Mouse (Mus musculus) MEL (cell line): Measurements from ENCODE around the gene Treml2. TPM values are rescaled to one million over a fixed set of nuclear protein-coding genes. Genes with fewer than 3 reads are reported as not detected.

ENCODE experiments used
- DNase-seq: peaks from one replicate; pipeline ENCODE4 v3.0.0; 2011; ENCODE audit warnings: low read depth, low spot score
- H3K27ac ChIP-seq: 2 replicates; pipeline ENCODE4 v1.5.1; 2012; ENCODE audit warnings: low read depth, mild to moderate bottlenecking, control low read depth, low read length, moderate library complexity; ENCODE audit not compliant: control insufficient read depth
- H3K27me3 ChIP-seq, 2 experiments: fragments of 150-350 bp in 1 of 2; sonication (generic) in 1 of 2; 2 replicates each; pipeline ENCODE4 v1.6.1; 2012; ENCODE audit warnings: low read length in 2 of 2, mild to moderate bottlenecking in 2 of 2, improper control_type of control experiment in 1 of 2, moderate library complexity in 1 of 2; ENCODE audit not compliant: insufficient read depth in 2 of 2, control insufficient read depth in 1 of 2
- H3K36me3 ChIP-seq, 2 experiments: 2 replicates each; pipeline ENCODE4 v1.6.1; 2012 to 2014; ENCODE audit warnings: low read length in 2 of 2, improper control_type of control experiment in 1 of 2, inconsistent platforms in 1 of 2, mild to moderate bottlenecking in 1 of 2; ENCODE audit not compliant: insufficient read depth in 2 of 2, control insufficient read depth in 1 of 2
- H3K4me1 ChIP-seq, 2 experiments: fragments of 150-350 bp in 1 of 2; sonication (generic) in 1 of 2; 2 replicates each; pipeline ENCODE4 v1.6.1; 2012; ENCODE audit warnings: low read length in 2 of 2, improper control_type of control experiment in 1 of 2, mild to moderate bottlenecking in 1 of 2; ENCODE audit not compliant: insufficient read depth in 2 of 2, control insufficient read depth in 1 of 2
- H3K4me3 ChIP-seq, 2 experiments: fragments of 150-350 bp in 1 of 2; sonication (generic) in 1 of 2; 2 replicates each; pipeline ENCODE4 v1.5.1; 2012; ENCODE audit warnings: low read depth in 2 of 2, low read length in 2 of 2, mild to moderate bottlenecking in 2 of 2, moderate library complexity in 2 of 2, control low read depth in 1 of 2, improper control_type of control experiment in 1 of 2; ENCODE audit not compliant: control insufficient read depth in 1 of 2, insufficient read depth in 1 of 2
- H3K79me2 ChIP-seq: 2 replicates; pipeline ENCODE4 v1.6.1; 2012; ENCODE audit warnings: mild to moderate bottlenecking, low read length, moderate library complexity; ENCODE audit not compliant: control insufficient read depth, poor library complexity, insufficient read depth
- H3K9ac ChIP-seq: 2 replicates; pipeline ENCODE4 v1.6.1; 2012; ENCODE audit warnings: low read depth, mild to moderate bottlenecking, control low read depth, low read length, moderate library complexity; ENCODE audit not compliant: control insufficient read depth, poor library complexity, severe bottlenecking
- H3K9me3 ChIP-seq: fragments of 150-350 bp; sonication (generic); replicated peaks from 2 replicates; pipeline ENCODE4 v1.6.1; 2012; ENCODE audit warnings: mild to moderate bottlenecking, low read length, improper control_type of control experiment, moderate library complexity; ENCODE audit not compliant: insufficient read depth
- BHLHE40 ChIP-seq: IDR thresholded peaks from 2 replicates; pipeline ENCODE4 v1.6.1; 2012; ENCODE audit warnings: low read depth, mild to moderate bottlenecking, inconsistent platforms, low read length, improper control_type of control experiment, borderline replicate concordance
- CHD2 ChIP-seq: IDR thresholded peaks from 2 replicates; pipeline ENCODE4 v1.6.1; 2011; ENCODE audit warnings: low read length, improper control_type of control experiment
- CTCF ChIP-seq, 3 experiments: IDR thresholded peaks in 2 of 3; conservative IDR thresholded peaks in 1 of 3; 2 replicates each; pipeline ENCODE4 v1.5.1; 2011 to 2012; ENCODE audit warnings: low read length in 3 of 3, low read depth in 2 of 3, mild to moderate bottlenecking in 2 of 3, improper control_type of control experiment in 1 of 3, inconsistent platforms in 1 of 3, mixed read lengths in 1 of 3, moderate library complexity in 1 of 3; ENCODE audit not compliant: control insufficient read depth in 1 of 3, insufficient read depth in 1 of 3, poor library complexity in 1 of 3, severe bottlenecking in 1 of 3
- E2F4 ChIP-seq: IDR thresholded peaks from 2 replicates; pipeline ENCODE4 v1.6.1; 2011; ENCODE audit warnings: low read depth, low read length, improper control_type of control experiment, borderline replicate concordance
- EP300 ChIP-seq, 2 experiments: IDR thresholded peaks; 2 replicates each; pipeline ENCODE4 v1.6.1; 2011; ENCODE audit warnings: improper control_type of control experiment in 2 of 2, low read length in 2 of 2, low read depth in 1 of 2, mild to moderate bottlenecking in 1 of 2
- GABPA ChIP-seq: IDR thresholded peaks from 2 replicates; pipeline ENCODE4 v1.6.1; 2012; ENCODE audit warnings: low read depth, mild to moderate bottlenecking, inconsistent platforms, low read length, improper control_type of control experiment, moderate library complexity
- HCFC1 ChIP-seq: IDR thresholded peaks from 2 replicates; pipeline ENCODE4 v1.6.1; 2012; ENCODE audit warnings: low read depth, mild to moderate bottlenecking, inconsistent platforms, low read length, improper control_type of control experiment, moderate library complexity
- JUND ChIP-seq: IDR thresholded peaks from 2 replicates; pipeline ENCODE4 v1.6.1; 2011; ENCODE audit warnings: low read depth, mild to moderate bottlenecking, improper control_type of control experiment, low read length
- KAT2A ChIP-seq: conservative IDR thresholded peaks from 2 replicates; pipeline ENCODE4 v1.6.1; 2012; ENCODE audit warnings: low read depth, low read length, improper control_type of control experiment, inconsistent platforms
- MAFK ChIP-seq: IDR thresholded peaks from 2 replicates; pipeline ENCODE4 v1.6.1; 2011; ENCODE audit warnings: low read depth, mild to moderate bottlenecking, low read length, improper control_type of control experiment, borderline replicate concordance
- MAX ChIP-seq: IDR thresholded peaks from 2 replicates; pipeline ENCODE4 v1.6.1; 2011; ENCODE audit warnings: low read length, improper control_type of control experiment
- MAZ ChIP-seq: IDR thresholded peaks from 2 replicates; pipeline ENCODE4 v1.6.1; 2012; ENCODE audit warnings: low read depth, mild to moderate bottlenecking, inconsistent platforms, low read length, improper control_type of control experiment
- MEF2A ChIP-seq: IDR thresholded peaks from 2 replicates; pipeline ENCODE4 v1.6.1; 2014; ENCODE audit warnings: low read depth, mild to moderate bottlenecking, inconsistent platforms, low read length, improper control_type of control experiment; ENCODE audit not compliant: poor library complexity, insufficient replicate concordance, severe bottlenecking; ENCODE audit errors: extremely low read depth
- MYB ChIP-seq: IDR thresholded peaks from 2 replicates; pipeline ENCODE4 v1.6.1; 2011; ENCODE audit warnings: mild to moderate bottlenecking, low read depth, low read length, improper control_type of control experiment
- MYC ChIP-seq: IDR thresholded peaks from 2 replicates; pipeline ENCODE4 v1.6.1; 2011; ENCODE audit warnings: low read depth, mild to moderate bottlenecking, low read length, improper control_type of control experiment, moderate library complexity
- NELFE ChIP-seq: IDR thresholded peaks from 2 replicates; pipeline ENCODE4 v1.6.1; 2011; ENCODE audit warnings: low read depth, low read length, improper control_type of control experiment
- POLR2A ChIP-seq, 2 experiments: IDR thresholded peaks; 2 replicates each; pipeline ENCODE4 v1.6.1; 2011 to 2012; ENCODE audit warnings: low read length in 2 of 2, mild to moderate bottlenecking in 2 of 2, control low read depth in 1 of 2, improper control_type of control experiment in 1 of 2, low read depth in 1 of 2, moderate library complexity in 1 of 2; ENCODE audit not compliant: control insufficient read depth in 1 of 2, insufficient read depth in 1 of 2, poor library complexity in 1 of 2
- POLR2AphosphoS2 ChIP-seq: IDR thresholded peaks from 2 replicates; pipeline ENCODE4 v1.6.1; 2011; ENCODE audit warnings: low read length, improper control_type of control experiment
- POLR2AphosphoS5 ChIP-seq: IDR thresholded peaks from 2 replicates; pipeline ENCODE4 v1.6.1; 2012; ENCODE audit warnings: low read depth, borderline replicate concordance, mild to moderate bottlenecking, inconsistent platforms, low read length, moderate library complexity, mixed read lengths
- RAD21 ChIP-seq: IDR thresholded peaks from 2 replicates; pipeline ENCODE4 v1.6.1; 2011; ENCODE audit warnings: mild to moderate bottlenecking, low read depth, low read length, improper control_type of control experiment
- RCOR1 ChIP-seq: IDR thresholded peaks from 2 replicates; pipeline ENCODE4 v1.6.1; 2012; ENCODE audit warnings: low read depth, mild to moderate bottlenecking, inconsistent platforms, low read length, improper control_type of control experiment
- SIN3A ChIP-seq: IDR thresholded peaks from 2 replicates; pipeline ENCODE4 v1.6.1; 2012; ENCODE audit warnings: low read length, improper control_type of control experiment, inconsistent platforms
- SMC3 ChIP-seq: IDR thresholded peaks from 2 replicates; pipeline ENCODE4 v1.6.1; 2011; ENCODE audit warnings: low read depth, low read length, improper control_type of control experiment
- TAL1 ChIP-seq: IDR thresholded peaks from 2 replicates; pipeline ENCODE4 v1.6.1; 2012; ENCODE audit warnings: mild to moderate bottlenecking, inconsistent platforms, low read length, moderate library complexity, mixed read lengths
- TBP ChIP-seq: IDR thresholded peaks from 2 replicates; pipeline ENCODE4 v1.8.0; 2011; ENCODE audit warnings: low read depth, low read length, improper control_type of control experiment
- UBTF ChIP-seq: IDR thresholded peaks from 2 replicates; pipeline ENCODE4 v1.6.1; 2012; ENCODE audit warnings: low read depth, mild to moderate bottlenecking, inconsistent platforms, low read length, improper control_type of control experiment, moderate library complexity, borderline replicate concordance; ENCODE audit not compliant: insufficient read depth
- USF1 ChIP-seq: IDR thresholded peaks from 2 replicates; pipeline ENCODE4 v1.6.1; 2014; ENCODE audit warnings: low read depth, mild to moderate bottlenecking, inconsistent platforms, low read length, improper control_type of control experiment, moderate library complexity
- USF2 ChIP-seq, 2 experiments: IDR thresholded peaks; 2 replicates each; pipeline ENCODE4 v1.6.1; 2011 to 2012; ENCODE audit warnings: improper control_type of control experiment in 2 of 2, low read length in 2 of 2, borderline replicate concordance in 1 of 2, inconsistent platforms in 1 of 2, low read depth in 1 of 2, mild to moderate bottlenecking in 1 of 2; ENCODE audit not compliant: insufficient read depth in 1 of 2
- ZC3H11A ChIP-seq: IDR thresholded peaks from 2 replicates; pipeline ENCODE4 v1.6.1; 2012; ENCODE audit warnings: low read depth, mild to moderate bottlenecking, inconsistent platforms, low read length, improper control_type of control experiment
- ZKSCAN1 ChIP-seq: IDR thresholded peaks from 2 replicates; pipeline ENCODE4 v1.6.1; 2012; ENCODE audit warnings: low read depth, mild to moderate bottlenecking, inconsistent platforms, low read length, improper control_type of control experiment, moderate library complexity
- ZNF384 ChIP-seq: IDR thresholded peaks from 2 replicates; pipeline ENCODE4 v1.6.1; 2012; ENCODE audit warnings: low read depth, mild to moderate bottlenecking, inconsistent platforms, low read length, improper control_type of control experiment
- polyA plus RNA-seq, 2 experiments: library from polyadenylated mRNA; stranded (reverse) in 1 of 2; unstranded in 1 of 2; fragments of >175 nt in 1 of 2; fragments of >200 nt in 1 of 2; gene quantifications; 2 replicates each; pipeline versions ENCODE4 v1.2.1 to v1.2.4; 2012; ENCODE audit warnings: low replicate concordance in 2 of 2, low read depth in 1 of 2; ENCODE audit not compliant: insufficient read length in 2 of 2, insufficient read depth in 1 of 2, missing spikeins in 1 of 2
- total RNA-seq: library from RNA; depleted of rRNA; stranded (reverse); fragments of 300-350 nt; gene quantifications from 2 replicates; pipeline ENCODE4 v1.2.3, GENCODE M21; 2012

Treml2 gene
- total and polyA plus RNA-seq, 3 experiments, result 27.7 to 52.7 TPM; not detected in 1

DNA sequence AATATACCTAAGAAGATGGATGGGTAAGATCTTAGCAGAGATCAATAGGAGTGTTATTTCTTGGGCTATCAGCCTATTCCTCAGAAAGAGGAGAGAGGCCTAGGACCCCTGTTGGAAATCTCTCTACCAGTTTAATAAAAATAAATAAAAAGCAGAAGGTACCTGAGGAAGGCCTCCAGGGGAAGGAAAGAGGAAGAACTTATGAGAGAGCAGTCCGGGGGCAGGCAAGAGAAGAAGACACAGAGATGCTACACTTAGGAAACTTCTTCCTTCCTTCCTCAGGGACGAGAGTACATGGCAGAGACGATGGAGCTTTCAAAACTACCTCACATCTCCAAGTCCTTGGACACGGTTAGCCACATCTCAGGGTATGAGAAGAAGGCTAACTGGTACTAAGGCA lies 25.2 kb upstream of the Treml2 start:
- Histone ChIP-seq H3K27ac (no peak overlapping the region), H3K27me3 (no peaks in the 10 kb centered on the region), H3K9me3 (no peaks in the 10 kb centered on the region), H3K4me3 (no peak overlapping the region), H3K36me3 (peaks cover 0 to 55% of the 10 kb centered on the region in 2 experiments; a peak in 2 of 4 replicates), H3K9ac (no peak overlapping the region), H3K4me1 (peaks cover 16 to 49% of the 10 kb centered on the region in 2 experiments), H3K79me2 (no peaks in the 10 kb centered on the region)
- TF ChIP-seq TAL1 (no peak), EP300 (IDR thresholded peaks at IDR 0.05; ENCODE audit: low read depth in 1 of 2, low read length in 2 of 2) (peak in 1 of 2 experiments; percentile 25; a peak in 1 of 4 replicates)
- DNase-seq, result peak; percentile 68

DNA sequence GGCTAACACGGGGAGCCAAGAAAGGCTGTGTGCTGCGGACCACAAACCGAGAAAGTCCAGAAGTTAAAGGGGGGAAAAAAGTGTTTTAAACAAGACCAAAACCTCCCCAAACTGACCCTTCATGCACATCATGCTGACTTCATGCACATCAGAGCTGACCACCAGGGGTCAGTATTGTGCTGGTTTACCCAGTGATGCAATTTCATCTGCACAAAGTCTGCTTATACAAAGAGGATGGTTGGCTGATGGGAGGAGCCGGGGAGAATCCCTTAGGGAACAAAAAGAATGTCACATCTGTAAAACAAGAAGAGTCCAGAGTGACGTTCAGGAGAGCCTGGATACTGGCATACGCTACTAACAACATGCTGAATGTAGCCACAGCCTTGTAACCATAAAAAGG lies 24.4 kb upstream of the Treml2 start:
- Histone ChIP-seq H3K9ac (no peak overlapping the region), H3K36me3 (peaks cover 0 to 53% of the 10 kb centered on the region in 2 experiments; a peak in 2 of 4 replicates), H3K27me3 (no peaks in the 10 kb centered on the region), H3K4me1 (peaks cover 21 to 48% of the 10 kb centered on the region in 2 experiments), H3K79me2 (no peaks in the 10 kb centered on the region), H3K9me3 (no peaks in the 10 kb centered on the region), H3K4me3 (no peak overlapping the region), H3K27ac (no peak overlapping the region)
- DNase-seq, result peak; percentile 91
- TF ChIP-seq E2F4 (no peak), POLR2AphosphoS2 (no peak), NELFE (no peak), KAT2A (no peak), SIN3A (peak; percentile 57), MEF2A (no peak), MAFK (no peak), MAX (no peak), JUND (no peak), EP300 (IDR thresholded peaks at IDR 0.05; ENCODE audit: low read depth in 1 of 2, low read length in 2 of 2) (0 out of 4 replicates have a peak, but pooled peaks of 1 of the 2 experiments have one; percentile 21), ZKSCAN1 (no peak), TBP (0 out of 2 replicates have a peak, but pooled peaks have one; percentile 19), USF2 (IDR thresholded peaks at IDR 0.05; ENCODE audit: borderline replicate concordance in 1 of 2, insufficient read depth in 1 of 2, low read depth in 1 of 2, low read length in 2 of 2) (no peak), TAL1 (no peak), CTCF (IDR thresholded peaks at IDR 0.05 in 2 of 3, conservative IDR thresholded peaks at IDR 0.05 in 1 of 3; ENCODE audit: control insufficient read depth in 1 of 3, insufficient read depth in 1 of 3, low read depth in 2 of 3, low read length in 3 of 3, poor library complexity in 1 of 3, severe bottlenecking in 1 of 3) (peak; percentile 84 to 93 (median 90)), ZC3H11A (peak; percentile 94), MAZ (no peak), SMC3 (peak; percentile 97), POLR2A (IDR thresholded peaks at IDR 0.05; ENCODE audit: control insufficient read depth in 1 of 2, insufficient read depth in 1 of 2, low read depth in 1 of 2, low read length in 2 of 2, poor library complexity in 1 of 2) (no peak), HCFC1 (no peak), CHD2 (no peak), GABPA (no peak), MYB (no peak), ZNF384 (peak; percentile 50; the same call in 1 of the 2 replicates), POLR2AphosphoS5 (no peak), RAD21 (peak; percentile 94), USF1 (no peak), MYC (0 out of 2 replicates have a peak, but pooled peaks have one; percentile 44), BHLHE40 (no peak), UBTF (no peak), RCOR1 (no peak)
